Mouse (Mus musculus): ENCODE measurements around the gene Tex47.

Gene Tex47

DNA sequence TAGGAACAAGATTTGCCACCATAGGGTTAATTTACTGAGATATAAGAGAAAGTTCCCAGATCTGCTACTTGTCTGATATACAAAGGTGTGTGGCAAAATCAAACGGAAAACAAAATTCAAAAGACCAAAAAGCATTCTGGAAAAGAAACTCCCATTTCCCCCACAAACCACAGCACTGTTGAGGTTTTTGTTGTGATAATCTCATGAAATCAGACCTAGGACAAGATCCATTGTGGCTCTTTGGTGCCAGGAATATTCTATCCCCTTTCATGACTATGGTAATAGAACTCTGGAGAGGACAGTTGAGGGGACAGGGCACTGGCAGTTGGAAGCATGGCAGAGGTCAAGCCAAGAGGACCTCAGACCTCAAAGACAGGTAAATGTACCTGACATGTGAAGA lies at the start of gene Tex47:
Tex47 (plus strand) TSS at position 301 of the 400 bp plus-strand sequence.
- no peak for DNase-seq (ENCODE audit: low read depth)

DNA sequence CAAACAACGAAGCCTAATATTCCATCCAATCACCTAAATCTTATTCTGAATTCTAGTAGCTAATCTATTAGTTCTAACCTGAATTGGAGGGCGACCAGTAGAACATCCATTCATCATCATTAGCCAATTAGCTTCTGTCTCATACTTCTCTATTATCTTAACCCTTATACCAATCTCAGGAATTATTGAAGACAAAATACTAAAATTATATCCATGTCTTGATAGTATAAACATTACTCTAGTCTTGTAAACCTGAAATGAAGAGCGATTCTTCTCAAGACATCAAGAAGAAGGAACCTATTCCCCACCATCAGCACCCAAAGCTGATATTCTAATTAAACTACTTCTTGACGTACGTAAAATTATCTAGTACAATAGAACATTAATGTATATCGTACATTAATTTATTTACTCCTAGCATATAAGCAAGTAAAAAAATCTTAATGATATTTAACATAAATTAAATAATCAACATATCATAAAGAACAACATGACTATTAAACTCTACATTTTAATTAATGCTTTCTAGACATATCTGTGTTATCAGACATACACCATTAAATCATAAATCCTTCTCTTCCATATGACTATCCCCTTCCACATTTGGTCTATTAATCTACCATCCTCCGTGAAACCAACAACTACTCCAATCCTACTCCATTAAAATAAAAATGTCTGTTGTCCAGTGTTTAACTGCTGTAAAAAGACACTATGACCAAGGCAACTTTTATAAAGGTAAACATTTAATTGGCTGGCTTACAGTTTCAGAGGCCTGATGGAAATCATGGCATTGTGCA lies 27.1 kb upstream of the Tex47 start:
- DNase-seq (ENCODE audit: low read depth) = no peak

DNA sequence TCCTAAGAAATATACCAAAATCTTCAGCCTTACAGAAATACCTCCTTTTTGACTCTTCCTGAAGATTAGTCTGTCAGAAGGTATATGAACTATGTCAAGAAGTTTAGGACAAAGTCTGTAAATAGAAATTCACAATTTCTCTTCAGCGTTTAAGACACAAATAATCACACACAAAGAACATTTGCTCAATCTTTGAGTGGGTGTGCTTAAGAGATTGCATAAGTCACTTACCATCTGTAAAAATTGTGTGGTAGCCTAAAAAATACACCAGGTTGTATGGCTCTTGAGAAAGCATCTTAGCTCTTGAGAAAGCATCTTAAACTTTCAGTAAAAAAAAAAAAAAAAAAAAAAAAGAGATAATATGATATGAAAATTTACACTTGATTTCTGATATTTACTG lies 19.6 kb upstream of the Tex47 start:
- no peak for DNase-seq (ENCODE audit: low read depth)

DNA sequence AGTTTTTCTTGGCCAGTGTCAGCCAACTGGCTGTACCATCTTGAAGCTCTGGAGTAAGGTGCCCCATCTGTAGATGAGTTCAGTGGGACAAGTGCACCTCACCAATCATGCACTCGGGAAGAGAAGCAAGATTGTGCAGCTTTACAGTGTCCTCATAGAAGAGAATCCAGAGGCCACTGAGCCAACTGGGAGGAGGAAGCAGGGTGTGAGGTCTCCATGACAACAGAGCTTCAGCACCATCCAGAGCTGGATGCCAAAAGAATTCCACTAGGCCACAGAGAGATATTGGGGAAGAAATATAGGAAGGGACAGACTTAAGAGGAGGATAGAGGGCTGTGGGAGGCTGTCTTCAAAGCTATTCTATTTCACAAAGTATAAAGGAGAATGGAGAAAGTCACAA lies 950 bp upstream of the Tex47 start:
- no peak for DNase-seq (ENCODE audit: low read depth)

DNA sequence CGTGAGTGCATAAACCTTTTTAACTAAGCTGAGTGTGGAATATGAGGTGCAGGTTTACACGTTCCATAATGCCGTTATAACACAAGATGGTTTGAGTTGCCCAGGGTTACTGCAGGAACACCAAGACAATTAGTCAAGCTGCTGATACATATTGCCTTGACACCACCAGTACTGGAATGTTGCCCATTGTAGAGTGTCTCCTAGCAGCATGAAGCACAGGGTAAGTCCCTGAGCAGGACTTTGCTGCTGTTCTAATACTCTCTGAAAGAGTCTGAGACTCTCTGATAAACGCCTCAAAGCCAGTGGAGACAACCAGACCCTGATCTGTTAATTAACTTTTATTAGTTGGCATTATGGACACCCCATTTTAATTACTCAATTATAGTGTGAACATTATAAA lies 21.7 kb downstream of the Tex47 start:
- DNase-seq (ENCODE audit: low read depth) = no peak

DNA sequence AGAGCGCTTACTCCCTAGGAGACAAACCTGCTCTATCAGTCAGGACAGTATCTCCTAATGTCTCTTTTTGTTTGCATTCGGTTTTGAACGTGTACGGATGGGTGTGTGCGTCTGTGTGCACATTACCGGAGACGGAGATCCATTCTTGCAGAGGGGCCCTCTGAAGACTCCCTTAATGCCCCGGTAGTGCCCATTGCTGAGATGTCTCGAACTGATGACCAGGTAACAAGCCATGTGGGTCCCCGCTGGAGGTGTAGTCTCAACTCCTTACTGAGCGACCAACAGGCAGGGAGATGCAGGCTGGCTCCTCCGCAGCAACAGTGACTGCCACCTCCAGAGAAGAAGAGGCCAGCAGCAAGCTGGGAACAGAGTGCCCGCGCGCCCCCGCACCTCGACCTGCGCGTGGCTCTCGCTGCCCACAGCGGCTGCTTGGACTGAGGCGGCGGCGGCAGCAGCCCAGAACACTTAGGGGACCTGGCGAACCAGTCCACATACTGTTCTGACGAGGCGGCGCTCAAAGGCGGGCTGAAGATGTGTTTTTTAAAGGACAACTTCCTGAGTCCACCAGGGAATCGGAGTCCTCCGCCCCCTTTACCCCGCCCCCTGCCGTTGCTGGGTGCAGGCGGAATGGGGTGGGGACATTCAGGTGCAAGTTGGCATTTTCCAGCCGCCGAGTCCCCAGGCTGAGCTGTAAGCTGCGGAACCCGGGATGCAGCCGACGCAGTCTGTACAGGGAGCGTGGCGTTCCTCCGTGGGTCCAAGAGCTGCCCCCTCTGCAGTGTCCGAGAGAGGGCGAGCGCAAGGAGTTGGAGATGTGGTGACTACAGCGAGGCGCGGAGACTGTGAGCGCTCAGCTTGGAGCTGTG lies 40.5 kb downstream of the Tex47 start, which contains the start of gene Zfp804b:
Zfp804b (minus strand) TSS at position 612 of the 866 bp plus-strand sequence.
- DNase-seq (ENCODE audit: low read depth) = no peak

DNA sequence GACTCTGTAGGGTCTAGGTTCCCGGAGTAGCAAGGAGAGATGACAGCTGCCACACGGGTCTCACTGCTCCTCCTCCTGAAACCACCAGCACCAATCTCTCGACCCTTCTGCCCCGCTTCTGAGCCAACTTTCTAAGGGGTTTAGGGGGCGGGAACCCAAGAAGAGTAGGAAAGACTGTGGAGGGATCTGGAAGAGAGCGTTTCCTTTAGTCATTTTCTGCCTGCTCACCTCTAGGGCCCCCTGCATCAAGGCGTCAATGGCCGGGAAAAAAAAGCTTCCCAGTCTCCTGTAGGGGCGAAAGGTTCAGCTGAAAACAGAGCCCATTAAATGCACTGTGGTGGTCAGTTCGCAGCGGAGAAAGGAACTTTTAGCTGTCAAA lies 41.1 kb downstream of the Tex47 start:
- DNase-seq (ENCODE audit: low read depth) = no peak
